Mouse (Mus musculus) left cerebral cortex, postnatal 25 days (tissue): Measurements from ENCODE around the gene Slc7a1. TPM values are rescaled to one million over a fixed set of nuclear protein-coding genes. Genes with fewer than 3 reads are reported as not detected.

Experiments used
- DNase-seq, 2 experiments: peaks; one replicate each; pipeline ENCODE4 v3.0.0; 2022; ENCODE audit warnings: low spot score in 2 of 2, mixed read lengths in 1 of 2
- intact Hi-C: fragments of 180-260 bp; cut with DNase I; formaldehyde crosslinking; loops from one replicate; pipeline ENCODE4 v1.15.1; 2025
- total RNA-seq, 2 experiments: library from RNA; stranded (reverse); gene quantifications; 2 replicates each; pipeline ENCODE4 v1.2.3; 2021

The Slc7a1 gene
- total RNA-seq, 2 experiments from 2014 or later: 30.6 to 30.9 TPM

GRCm38 (mm10) chr5:148397418-148397817 is 2.3 kb downstream of the Slc7a1 start:
- intact Hi-C loops: loop anchor here (5.0 kb wide), 2 partner anchors 110 to 155 kb away; partner anchors contain the start of gene Ubl3
- no peak for DNase-seq

GRCm38 (mm10) chr5:148393316-148393715 is 6.4 kb downstream of the Slc7a1 start:
- intact Hi-C loops: no loop called here

GRCm38 (mm10) chr5:148392831-148393230 is 6.9 kb downstream of the Slc7a1 start:
- intact Hi-C loops: no loop called here
- DNase-seq: no peak

More at GRCm38 (mm10) chr5:148393316-148393715, 6.4 kb downstream of the Slc7a1 start:
- no peak for DNase-seq

- intact Hi-C loops: loop anchor here (5.0 kb wide), 1 partner anchor 37 kb away; no protein-coding TSS in a partner anchor
- peak in 1 of 2 experiments; percentile 65 for DNase-seq
These were observed 10.4 kb downstream of the Slc7a1 start for GRCm38 (mm10) chr5:148389007-148389970.

- intact Hi-C loops: loop anchor here (5.0 kb wide), 1 partner anchor 36 kb away; no protein-coding TSS in a partner anchor
- DNase-seq: peak in 1 of 2 experiments; percentile 45
These were observed 11.3 kb downstream of the Slc7a1 start for GRCm38 (mm10) chr5:148388251-148389006.

GRCm38 (mm10) chr5:148387820-148388219 is 11.9 kb downstream of the Slc7a1 start:
- intact Hi-C loops: loop anchor here (5.0 kb wide), 1 partner anchor 36 kb away; no protein-coding TSS in a partner anchor
- DNase-seq: no peak

- peak in 1 of 2 experiments; percentile 80 for DNase-seq
- intact Hi-C loops: loop anchor here (5.0 kb wide), 1 partner anchor 34 kb away; no protein-coding TSS in a partner anchor
These were observed 13.2 kb downstream of the Slc7a1 start for GRCm38 (mm10) chr5:148386471-148386870.

- intact Hi-C loops: loop anchor here (5.0 kb wide), 1 partner anchor 32 kb away; no protein-coding TSS in a partner anchor
- DNase-seq: no peak
These were observed 15.1 kb downstream of the Slc7a1 start for GRCm38 (mm10) chr5:148384501-148385055.

- DNase-seq: no peak
- intact Hi-C loops: no loop called here
These were observed 15.7 kb downstream of the Slc7a1 start for GRCm38 (mm10) chr5:148383841-148384500.

GRCm38 (mm10) chr5:148381083-148381482 is 18.6 kb downstream of the Slc7a1 start:
- no peak for DNase-seq
- intact Hi-C loops: no loop called here

GRCm38 (mm10) chr5:148380246-148380504 is 19.5 kb downstream of the Slc7a1 start:
- intact Hi-C loops: no loop called here
- no peak for DNase-seq

GRCm38 (mm10) chr5:148379455-148380245 is 20.1 kb downstream of the Slc7a1 start:
- intact Hi-C loops: no loop called here
- DNase-seq: no peak

GRCm38 (mm10) chr5:148378707-148379106 is 21.0 kb downstream of the Slc7a1 start:
- intact Hi-C loops: no loop called here
- DNase-seq: no peak

GRCm38 (mm10) chr5:148378232-148378508 is 21.5 kb downstream of the Slc7a1 start:
- intact Hi-C loops: no loop called here
- DNase-seq: no peak

GRCm38 (mm10) chr5:148377439-148378231 is 22.1 kb downstream of the Slc7a1 start:
- intact Hi-C loops: no loop called here
- no peak for DNase-seq

- intact Hi-C loops: no loop called here
- no peak for DNase-seq
These were observed 23.3 kb downstream of the Slc7a1 start for GRCm38 (mm10) chr5:148376358-148376757.

- intact Hi-C loops: no loop called here
- no peak for DNase-seq
These were observed 24.2 kb downstream of the Slc7a1 start for GRCm38 (mm10) chr5:148375480-148375879.

GRCm38 (mm10) chr5:148373092-148373685 is 26.5 kb downstream of the Slc7a1 start:
- intact Hi-C loops: no loop called here

More at GRCm38 (mm10) chr5:148373092-148373685, 26.5 kb downstream of the Slc7a1 start:
- DNase-seq: no peak
